16 mouse cellular contexts compared by ENCODE assay signal in genomic region chr7:34036076-34036815, GRCm38 (mm10). TPM values are rescaled to one million over a fixed set of nuclear protein-coding genes. Genes with fewer than 3 reads are reported as not detected.
"Had no signal": no experiment of that assay in that cellular context is flagged by ENCODE, and none has a peak within 500 bp of the region (broad histone marks: within the 10 kb centered on the region; RNA-seq: fewer than 3 reads in every experiment).

No protein-coding gene starts in this region.

RNA-seq across cellular contexts. Expression of gene Scgb1b27, which starts 15.0 kb away (rescaled TPM):
- polyA plus RNA-seq: lung, adult 2 months; lung, embryonic 15.5 days; lung, postnatal 0 days; macrophage; midbrain, embryonic 11.5 days; midbrain, embryonic 13.5 days; midbrain, embryonic 15.5 days; midbrain, postnatal 0 days; neural tube, embryonic 12.5 days; neural tube, embryonic 14.5 days; spleen, adult 2 months; stomach, embryonic 15.5 days; stomach, postnatal 0 days; testis, adult 2 months; thymus, adult 2 months; urinary bladder, adult 2 months had no signal

RNA-seq across cellular contexts. Expression of gene Scgb2b27, which starts 22.5 kb away (rescaled TPM):
- polyA plus RNA-seq: lung, adult 2 months; lung, embryonic 15.5 days; lung, postnatal 0 days; macrophage; midbrain, embryonic 11.5 days; midbrain, embryonic 13.5 days; midbrain, embryonic 15.5 days; midbrain, postnatal 0 days; neural tube, embryonic 12.5 days; neural tube, embryonic 14.5 days; spleen, adult 2 months; stomach, embryonic 15.5 days; stomach, postnatal 0 days; testis, adult 2 months; thymus, adult 2 months; urinary bladder, adult 2 months had no signal

RNA-seq across cellular contexts. Expression of gene Scgb1b30, which starts 59.0 kb away (rescaled TPM):
- polyA plus RNA-seq: lung, adult 2 months; lung, embryonic 15.5 days; lung, postnatal 0 days; macrophage; midbrain, embryonic 11.5 days; midbrain, embryonic 13.5 days; midbrain, embryonic 15.5 days; midbrain, postnatal 0 days; neural tube, embryonic 12.5 days; neural tube, embryonic 14.5 days; spleen, adult 2 months; stomach, embryonic 15.5 days; stomach, postnatal 0 days; testis, adult 2 months; thymus, adult 2 months; urinary bladder, adult 2 months had no signal
